In the genomic region with DNA sequence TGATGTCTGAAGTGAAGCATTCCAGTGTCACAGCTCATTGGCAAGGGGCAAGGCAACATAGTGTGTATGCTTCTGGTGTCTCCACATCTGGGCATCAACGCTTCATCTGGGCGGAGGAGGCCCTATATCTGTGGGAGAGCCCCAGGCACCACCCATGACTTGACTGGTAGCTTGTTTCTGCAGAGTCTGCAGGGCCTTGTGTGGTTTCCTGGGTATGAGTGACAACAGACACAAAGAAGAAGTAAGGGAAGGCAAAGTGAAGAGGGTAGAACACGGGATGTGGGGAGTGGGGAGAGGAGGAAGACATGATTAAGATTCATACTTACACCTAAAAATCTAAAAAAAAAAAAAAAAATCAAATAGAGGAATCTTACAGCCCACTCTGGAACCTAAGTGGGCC, we compare ENCODE assay signal across 27 mouse cellular contexts. TPM values are rescaled to one million over a fixed set of nuclear protein-coding genes. Genes with fewer than 3 reads are reported as not detected.
DNase-seq lines count a peak whose midpoint lies in the region; ATAC-seq lines count a peak whose summit lies in the region.
"Had no signal": no experiment of that assay in that cellular context is flagged by ENCODE, and none has a peak within 500 bp of the region (broad histone marks: within the 10 kb centered on the region; RNA-seq: fewer than 3 reads in every experiment).

No protein-coding gene starts in this region.

- no peak for DNase-seq in spleen, postnatal 10 days (ENCODE audit: low spot score in 2 of 2)
- DNase-seq: adrenal gland, adult 2 months; adrenal gland, postnatal 10 days; adrenal gland, postnatal 25 days; cerebellum, adult 11 months; cerebellum, adult 18-20 months; cerebellum, adult 8-10 months; cerebellum, adult 9-11 months; cerebellum, postnatal 14 days; cerebellum, postnatal 36 days; forebrain, postnatal 0 days had no signal

- no peaks in the 10 kb centered on the region for H3K9me3 ChIP-seq in megakaryocyte, embryonic 14.5 days
- H3K9me3 ChIP-seq in kidney, embryonic 15.5 days (replicated peaks) = no peaks in the 10 kb centered on the region
- H3K9me3 ChIP-seq: embryonic facial prominence, embryonic 10.5 days; embryonic facial prominence, embryonic 12.5 days; forebrain, embryonic 13.5 days; forebrain, embryonic 15.5 days had no signal

- no peak for ATAC-seq in megakaryocyte, adult 5-6 weeks (ENCODE audit: poor library complexity, severe bottlenecking)
- ATAC-seq in hematopoietic stem cell, adult 5-6 weeks (replicated peaks in 1 of 2; ENCODE audit: insufficient read depth in 1 of 2, low FRiP score in 2 of 2, low TSS enrichment in 1 of 2, low read depth in 1 of 2, poor library complexity in 2 of 2, severe bottlenecking in 2 of 2) = peak; percentile 33 to 70; a peak in 3 of 4 replicates
- ATAC-seq in kidney, embryonic 15.5 days (replicated peaks; ENCODE audit: low FRiP score) = no peak
- ATAC-seq: forebrain, embryonic 13.5 days; forebrain, embryonic 15.5 days; forebrain, postnatal 0 days had no signal

- no peak overlapping the region for H3K9ac ChIP-seq in kidney, embryonic 15.5 days
- H3K9ac ChIP-seq: embryonic facial prominence, embryonic 12.5 days; forebrain, embryonic 13.5 days; forebrain, embryonic 15.5 days; forebrain, postnatal 0 days had no signal

- 75% methylated on average over 3 of the region's 3 CpGs for WGBS in kidney, embryonic 15.5 days

- H3K27ac ChIP-seq in kidney, embryonic 15.5 days = no peak overlapping the region
- H3K27ac ChIP-seq: embryonic facial prominence, embryonic 10.5 days; embryonic facial prominence, embryonic 12.5 days; forebrain, embryonic 13.5 days; forebrain, embryonic 15.5 days had no signal

- no peak overlapping the region for H3K4me2 ChIP-seq in kidney, embryonic 15.5 days
- H3K4me2 ChIP-seq: embryonic facial prominence, embryonic 12.5 days; forebrain, embryonic 13.5 days; forebrain, embryonic 15.5 days had no signal

- peak overlapping the region; percentile 56 for H3K4me3 ChIP-seq in megakaryocyte, embryonic 14.5 days (replicated peaks)
- H3K4me3 ChIP-seq in kidney, embryonic 15.5 days (replicated peaks) = no peak overlapping the region
- H3K4me3 ChIP-seq: embryonic facial prominence, embryonic 10.5 days; embryonic facial prominence, embryonic 12.5 days; forebrain, embryonic 13.5 days; forebrain, embryonic 15.5 days had no signal

- peaks cover 55% of the 10 kb centered on the region for H3K27me3 ChIP-seq in megakaryocyte, embryonic 14.5 days (replicated peaks)
- peaks cover 25% of the 10 kb centered on the region for H3K27me3 ChIP-seq in kidney, embryonic 15.5 days
- H3K27me3 ChIP-seq: forebrain, embryonic 15.5 days had no signal

- H3K4me1 ChIP-seq in megakaryocyte, embryonic 14.5 days = peaks cover 45% of the 10 kb centered on the region
- H3K4me1 ChIP-seq in kidney, embryonic 15.5 days = peaks cover 13% of the 10 kb centered on the region

- no peaks in the 10 kb centered on the region for H3K36me3 ChIP-seq in megakaryocyte, embryonic 14.5 days (replicated peaks; ENCODE audit: low read length)
- H3K36me3 ChIP-seq in kidney, embryonic 15.5 days = no peaks in the 10 kb centered on the region
- H3K36me3 ChIP-seq: embryonic facial prominence, embryonic 10.5 days; embryonic facial prominence, embryonic 12.5 days; forebrain, embryonic 15.5 days had no signal

RNA-seq across cellular contexts. Expression of a gene that starts 4.3 kb away (rescaled TPM):
- not detected in 2 replicates for polyA plus RNA-seq in megakaryocyte, embryonic 14.5 days (2012; ENCODE audit: insufficient read depth, low replicate concordance)
- total RNA-seq in megakaryocyte, adult 5-6 weeks (2015) = not detected in 2 replicates
- 0.08 TPM in 1 of 2 replicates, not detected in the other for total RNA-seq in megakaryocyte, adult 5-6 weeks (2017)
- not detected in 2 replicates for total RNA-seq in hematopoietic stem cell, adult 5-6 weeks (2017)
- 2.7 and 3.1 TPM in 2 replicates for polyA plus RNA-seq in kidney, embryonic 15.5 days (2015; fragmentation: Nextera tagmentation; extraction: Ambion mirVana)
- total RNA-seq: adrenal gland, adult 2 months; MEL had no signal
- polyA plus RNA-seq: adrenal gland, adult 2 months had no signal

RNA-seq across cellular contexts. Expression of a gene that starts 11.3 kb away (rescaled TPM):
- polyA plus RNA-seq in megakaryocyte, embryonic 14.5 days (2012; ENCODE audit: insufficient read depth, low replicate concordance) = 4.3 TPM in 1 of 2 replicates, not detected in the other
- 1.1 TPM in 1 of 2 replicates, not detected in the other for total RNA-seq in megakaryocyte, adult 5-6 weeks (2015)
- 0.55 and 1.0 TPM in 2 replicates for total RNA-seq in megakaryocyte, adult 5-6 weeks (2017)
- total RNA-seq in hematopoietic stem cell, adult 5-6 weeks (2017) = 0.40 and 1.1 TPM in 2 replicates
- 0.71 and 3.1 TPM in 2 replicates for polyA plus RNA-seq in kidney, embryonic 15.5 days (2015; fragmentation: Nextera tagmentation; extraction: Ambion mirVana)
- total RNA-seq: ES-E14; forebrain, postnatal 0 days; MEL had no signal
- polyA plus RNA-seq: embryonic facial prominence, embryonic 10.5 days; forebrain, embryonic 13.5 days had no signal

RNA-seq across cellular contexts. Expression of a gene that starts 32.6 kb away (rescaled TPM):
- 12.5 and 20.9 TPM in 2 replicates for polyA plus RNA-seq in megakaryocyte, embryonic 14.5 days (2012; ENCODE audit: insufficient read depth, low replicate concordance)
- total RNA-seq in megakaryocyte, adult 5-6 weeks (2015) = 84.9 and 89.2 TPM in 2 replicates
- 85.7 and 101 TPM in 2 replicates for total RNA-seq in megakaryocyte, adult 5-6 weeks (2017)
- 107 and 160 TPM in 2 replicates for total RNA-seq in hematopoietic stem cell, adult 5-6 weeks (2017)
- 229 TPM in 2 replicates for polyA plus RNA-seq in kidney, embryonic 15.5 days (2015; fragmentation: Nextera tagmentation; extraction: Ambion mirVana)

RNA-seq across cellular contexts. Expression of a gene that starts 34.8 kb away (rescaled TPM):
- not detected in 2 replicates for polyA plus RNA-seq in megakaryocyte, embryonic 14.5 days (2012; ENCODE audit: insufficient read depth, low replicate concordance)
- total RNA-seq in megakaryocyte, adult 5-6 weeks (2015) = not detected in 2 replicates
- total RNA-seq in megakaryocyte, adult 5-6 weeks (2017) = not detected in 2 replicates
- not detected in 2 replicates for total RNA-seq in hematopoietic stem cell, adult 5-6 weeks (2017)
- not detected in 2 replicates for polyA plus RNA-seq in kidney, embryonic 15.5 days (2015; fragmentation: Nextera tagmentation; extraction: Ambion mirVana)
- total RNA-seq: adrenal gland, adult 2 months; adrenal gland, postnatal 10 days; adrenal gland, postnatal 25 days; adrenal gland, postnatal 4 days; ES-E14; forebrain, postnatal 0 days; MEL had no signal
- polyA plus RNA-seq: adrenal gland, adult 2 months; brain, embryonic 14.5 days; cortical plate, adult 2 months; embryonic facial prominence, embryonic 10.5 days; embryonic facial prominence, embryonic 12.5 days; forebrain, embryonic 11.5 days; forebrain, embryonic 13.5 days; forebrain, embryonic 15.5 days; forebrain, postnatal 0 days had no signal

RNA-seq across cellular contexts. Expression of a gene that starts 47.9 kb away (rescaled TPM):
- polyA plus RNA-seq in megakaryocyte, embryonic 14.5 days (2012; ENCODE audit: insufficient read depth, low replicate concordance) = not detected in 2 replicates
- total RNA-seq in megakaryocyte, adult 5-6 weeks (2015) = not detected in 2 replicates
- not detected in 2 replicates for total RNA-seq in megakaryocyte, adult 5-6 weeks (2017)
- not detected in 2 replicates for total RNA-seq in hematopoietic stem cell, adult 5-6 weeks (2017)
- polyA plus RNA-seq in kidney, embryonic 15.5 days (2015; fragmentation: Nextera tagmentation; extraction: Ambion mirVana) = not detected in 2 replicates
- total RNA-seq: adrenal gland, adult 2 months; adrenal gland, postnatal 25 days; ES-E14; forebrain, postnatal 0 days; MEL had no signal
- polyA plus RNA-seq: adrenal gland, adult 2 months; brain, embryonic 14.5 days; C2C12; cortical plate, adult 2 months; embryonic facial prominence, embryonic 10.5 days; embryonic facial prominence, embryonic 12.5 days; embryonic facial prominence, embryonic 14.5 days; forebrain, embryonic 11.5 days; forebrain, embryonic 13.5 days; forebrain, embryonic 15.5 days; forebrain, postnatal 0 days had no signal

Comparison
In these comparisons a context has a peak if more than half of its experiments do, and no peak if none do; other contexts are left out.
1. ATAC-seq: peak in hematopoietic stem cell, adult 5-6 weeks (2 of 2); none in megakaryocyte, adult 5-6 weeks (single experiment) and kidney, embryonic 15.5 days (single experiment).